Mouse (Mus musculus): ENCODE results near the gene 2010111I01Rik. TPM values are rescaled to one million over a fixed set of nuclear protein-coding genes. Genes with fewer than 3 reads are reported as not detected.
A peak's percentile ranks its signal among the peaks of the same experiment; 100 is the strongest.

Gene 2010111I01Rik
- total and polyA plus RNA-seq, 3 experiments, result 13.3 to 19.8 (median 14.4) TPM

DNA sequence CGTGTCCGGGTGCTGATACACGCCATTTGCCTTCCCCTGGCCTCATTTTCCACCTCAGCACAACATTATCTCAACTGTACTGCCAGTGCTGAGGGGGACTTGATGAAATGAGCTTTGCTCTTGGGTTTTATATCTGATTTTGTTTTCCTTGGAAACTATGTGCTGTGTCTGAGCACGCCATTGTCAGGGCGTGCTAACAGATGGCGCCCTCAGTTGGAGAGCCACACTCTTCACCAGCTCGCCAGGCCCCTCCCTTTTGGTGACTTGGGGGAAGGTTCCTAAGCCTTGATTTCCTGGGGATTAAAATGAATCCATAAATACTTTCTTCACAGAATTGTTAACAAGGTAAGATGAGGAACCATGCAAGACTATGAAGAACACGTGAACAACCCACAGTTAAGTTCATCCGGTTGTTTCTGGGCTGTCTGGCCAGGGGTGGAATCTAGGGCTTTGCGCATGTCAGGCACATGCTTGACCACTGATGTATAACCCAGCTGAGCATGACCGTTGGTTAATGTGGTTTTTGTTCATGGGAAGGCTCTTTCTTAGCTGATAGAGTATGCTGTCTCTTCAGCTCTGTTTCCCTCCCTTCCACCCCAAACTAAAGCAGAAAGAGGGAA, 321.9 kb downstream of the 2010111I01Rik start:
- H3K4me3 ChIP-seq (replicated peaks in 1 of 3; ENCODE audit: low read depth in 2 of 3, low read length in 2 of 3, poor library complexity in 1 of 3), result no peak overlapping the region
- H3K27me3 ChIP-seq (replicated peaks), result no peaks in the 10 kb centered on the region
- H3K79me2 ChIP-seq (replicated peaks; ENCODE audit: control insufficient read depth, extremely low read depth, insufficient read depth, poor library complexity, severe bottlenecking), result no peaks in the 10 kb centered on the region
- no peak overlapping the region for H3K9ac ChIP-seq (ENCODE audit: insufficient read depth, low read depth)
- in situ Hi-C loops (cut with MboI; ENCODE audit: low pct_ligation_motif_present, low pct_unique_long_range_greater_than_20kb, low sequenced_read_pairs), result no loop called here
- dilution Hi-C loops (cut with MboI; ENCODE audit: extremely low pct_ligation_motif_present, extremely low pct_unique_long_range_greater_than_20kb, low sequenced_read_pairs), result no loop called here
- H3K36me3 ChIP-seq (replicated peaks in 1 of 2; ENCODE audit: control insufficient read depth in 1 of 2, insufficient read depth in 1 of 2, low read length in 1 of 2), result peaks cover 32 to 85% of the 10 kb centered on the region in 2 experiments
- H3K27ac ChIP-seq (ENCODE audit: insufficient read depth, low read depth), result no peak overlapping the region
- no peaks in the 10 kb centered on the region for H3K9me3 ChIP-seq (replicated peaks; ENCODE audit: low read length)
- no peaks in the 10 kb centered on the region for H3K4me1 ChIP-seq (ENCODE audit: control insufficient read depth in 1 of 2, insufficient read depth in 2 of 2)
- no peak for DNase-seq (ENCODE audit: extremely low read depth)
- no peak overlapping the region for H3K4me2 ChIP-seq (ENCODE audit: insufficient read depth, low read depth, poor library complexity, severe bottlenecking)
- TF ChIP-seq POLR2A (IDR thresholded peaks at IDR 0.05; ENCODE audit: low read depth, low read length) (no peak), CTCF (conservative IDR thresholded peaks at IDR 0.05 in 1 of 2, IDR thresholded peaks at IDR 0.05 in 1 of 2; ENCODE audit: low read depth in 2 of 2, low read length in 2 of 2) (peak in 1 of 2 experiments; percentile 22; a peak in 1 of 4 replicates), CHD2 (IDR thresholded peaks at IDR 0.05; ENCODE audit: low read length) (no peak), E2F4 (IDR thresholded peaks at IDR 0.05; ENCODE audit: insufficient replicate concordance, low read depth, low read length) (no peak), BHLHE40 (IDR thresholded peaks at IDR 0.05; ENCODE audit: low read depth, low read length) (no peak), SMC3 (IDR thresholded peaks at IDR 0.05; ENCODE audit: low read depth, low read length) (peak; percentile 16; the same call in 1 of the 2 replicates), HCFC1 (IDR thresholded peaks at IDR 0.05; ENCODE audit: low read depth, low read length) (no peak), RAD21 (IDR thresholded peaks at IDR 0.05; ENCODE audit: low read depth, low read length) (no peak; the same call in 1 of the 2 replicates), EP300 (IDR thresholded peaks at IDR 0.05; ENCODE audit: low read length) (no peak)

DNA sequence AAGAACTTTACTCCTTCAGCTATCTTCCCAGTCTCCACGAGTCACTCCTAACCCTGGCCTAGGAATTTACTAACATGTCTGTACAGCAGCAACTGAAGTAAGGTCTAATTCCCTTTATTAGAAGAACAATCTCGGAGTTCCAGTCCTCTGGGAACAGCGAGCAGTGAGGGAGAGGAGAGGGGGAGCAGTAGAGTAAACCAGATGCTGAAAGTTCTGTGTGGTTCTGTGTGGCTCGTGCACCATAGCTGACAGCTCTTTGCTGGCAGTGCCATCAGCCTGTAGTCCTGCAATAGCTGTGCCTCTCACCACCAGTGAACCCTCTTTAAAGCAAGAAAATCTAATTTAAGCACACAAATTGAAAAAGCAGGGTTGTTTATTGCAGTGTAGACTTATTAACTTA, 324.5 kb downstream of the 2010111I01Rik start:
- H3K36me3 ChIP-seq (replicated peaks in 1 of 2; ENCODE audit: control insufficient read depth in 1 of 2, insufficient read depth in 1 of 2, low read length in 1 of 2), result peaks cover 20 to 76% of the 10 kb centered on the region in 2 experiments
- no peaks in the 10 kb centered on the region for H3K79me2 ChIP-seq (replicated peaks; ENCODE audit: control insufficient read depth, extremely low read depth, insufficient read depth, poor library complexity, severe bottlenecking)
- no peaks in the 10 kb centered on the region for H3K4me1 ChIP-seq (ENCODE audit: control insufficient read depth in 1 of 2, insufficient read depth in 2 of 2)
- H3K4me2 ChIP-seq (ENCODE audit: insufficient read depth, low read depth, poor library complexity, severe bottlenecking), result no peak overlapping the region
- TF ChIP-seq MAX (IDR thresholded peaks at IDR 0.05; ENCODE audit: low read length) (no peak), TBP (conservative IDR thresholded peaks at IDR 0.05; ENCODE audit: low read depth, low read length) (no peak), RAD21 (IDR thresholded peaks at IDR 0.05; ENCODE audit: low read depth, low read length) (no peak)
- DNase-seq (ENCODE audit: extremely low read depth), result no peak
- no peak overlapping the region for H3K27ac ChIP-seq (ENCODE audit: insufficient read depth, low read depth)
- no peaks in the 10 kb centered on the region for H3K27me3 ChIP-seq (replicated peaks)
- H3K4me3 ChIP-seq (replicated peaks in 1 of 3; ENCODE audit: low read depth in 2 of 3, low read length in 2 of 3, poor library complexity in 1 of 3), result no peak overlapping the region
- dilution Hi-C loops (cut with MboI; ENCODE audit: extremely low pct_ligation_motif_present, extremely low pct_unique_long_range_greater_than_20kb, low sequenced_read_pairs), result no loop called here
- H3K9ac ChIP-seq (ENCODE audit: insufficient read depth, low read depth), result no peak overlapping the region
- H3K9me3 ChIP-seq (replicated peaks; ENCODE audit: low read length), result no peaks in the 10 kb centered on the region
- in situ Hi-C loops (cut with MboI; ENCODE audit: low pct_ligation_motif_present, low pct_unique_long_range_greater_than_20kb, low sequenced_read_pairs), result no loop called here

DNA sequence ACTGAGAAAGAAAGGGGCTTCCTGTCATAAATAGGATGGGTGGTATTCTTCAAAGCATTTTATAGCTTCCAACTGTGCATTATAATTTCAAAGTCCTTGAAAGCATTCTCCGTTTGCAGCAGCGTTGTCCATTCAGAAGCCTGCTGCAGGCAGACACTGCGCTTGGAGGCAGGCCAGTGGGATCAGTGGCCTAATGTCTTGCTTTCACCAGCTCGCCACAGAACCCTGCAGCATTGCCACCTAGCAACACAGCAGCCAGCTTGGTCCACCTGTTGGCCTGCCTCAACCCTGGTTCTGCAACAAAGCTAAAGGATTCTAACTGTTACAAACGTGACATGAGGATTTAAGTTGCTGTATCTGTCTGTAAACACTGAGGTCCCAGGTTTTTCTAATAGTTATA, 325.0 kb downstream of the 2010111I01Rik start:
- Histone ChIP-seq H3K27me3 (replicated peaks) (no peaks in the 10 kb centered on the region), H3K79me2 (replicated peaks; ENCODE audit: control insufficient read depth, extremely low read depth, insufficient read depth, poor library complexity, severe bottlenecking) (no peaks in the 10 kb centered on the region), H3K36me3 (replicated peaks in 1 of 2; ENCODE audit: control insufficient read depth in 1 of 2, insufficient read depth in 1 of 2, low read length in 1 of 2) (peaks cover 20 to 81% of the 10 kb centered on the region in 2 experiments), H3K9ac (ENCODE audit: insufficient read depth, low read depth) (no peak overlapping the region), H3K4me3 (replicated peaks in 1 of 3; ENCODE audit: low read depth in 2 of 3, low read length in 2 of 3, poor library complexity in 1 of 3) (no peak overlapping the region), H3K9me3 (replicated peaks; ENCODE audit: low read length) (no peaks in the 10 kb centered on the region), H3K4me2 (ENCODE audit: insufficient read depth, low read depth, poor library complexity, severe bottlenecking) (no peak overlapping the region), H3K4me1 (ENCODE audit: control insufficient read depth in 1 of 2, insufficient read depth in 2 of 2) (no peaks in the 10 kb centered on the region), H3K27ac (ENCODE audit: insufficient read depth, low read depth) (no peak overlapping the region)
- in situ Hi-C loops (cut with MboI; ENCODE audit: low pct_ligation_motif_present, low pct_unique_long_range_greater_than_20kb, low sequenced_read_pairs), result no loop called here
- no peak for DNase-seq (ENCODE audit: extremely low read depth)
- TF ChIP-seq EP300 (IDR thresholded peaks at IDR 0.05; ENCODE audit: low read length) (no peak), E2F4 (IDR thresholded peaks at IDR 0.05; ENCODE audit: insufficient replicate concordance, low read depth, low read length) (no peak), HCFC1 (IDR thresholded peaks at IDR 0.05; ENCODE audit: low read depth, low read length) (no peak), MAX (IDR thresholded peaks at IDR 0.05; ENCODE audit: low read length) (no peak), JUND (conservative IDR thresholded peaks at IDR 0.05; ENCODE audit: low read depth, low read length) (no peak), ZMIZ1 (IDR thresholded peaks at IDR 0.05; ENCODE audit: low read depth, low read length) (no peak), POLR2A (IDR thresholded peaks at IDR 0.05; ENCODE audit: low read depth, low read length) (no peak), POLR2AphosphoS2 (IDR thresholded peaks at IDR 0.05; ENCODE audit: low read depth, low read length) (no peak), RAD21 (IDR thresholded peaks at IDR 0.05; ENCODE audit: low read depth, low read length) (no peak), TBP (conservative IDR thresholded peaks at IDR 0.05; ENCODE audit: low read depth, low read length) (no peak), MAZ (IDR thresholded peaks at IDR 0.05; ENCODE audit: low read depth, low read length) (no peak), UBTF (IDR thresholded peaks at IDR 0.05; ENCODE audit: low read depth, low read length) (no peak), MXI1 (IDR thresholded peaks at IDR 0.05; ENCODE audit: low read depth, low read length) (no peak), SMC3 (IDR thresholded peaks at IDR 0.05; ENCODE audit: low read depth, low read length) (no peak), USF2 (conservative IDR thresholded peaks at IDR 0.05; ENCODE audit: low read depth, low read length) (no peak), RCOR1 (conservative IDR thresholded peaks at IDR 0.05; ENCODE audit: low read depth, low read length) (no peak), JUN (IDR thresholded peaks at IDR 0.05; ENCODE audit: insufficient read depth, low read depth, low read length) (no peak), GABPA (IDR thresholded peaks at IDR 0.05; ENCODE audit: insufficient replicate concordance, low read depth, low read length) (no peak), NRF1 (IDR thresholded peaks at IDR 0.05; ENCODE audit: low read depth, low read length) (no peak), ZNF384 (IDR thresholded peaks at IDR 0.05; ENCODE audit: low read depth, low read length) (no peak)
- dilution Hi-C loops (cut with MboI; ENCODE audit: extremely low pct_ligation_motif_present, extremely low pct_unique_long_range_greater_than_20kb, low sequenced_read_pairs), result no loop called here

All from CH12.LX (cell line).